Mouse (Mus musculus) hindbrain, embryonic 10.5 days (tissue): ENCODE measurements at regions not wholly inside any gene's neighbourhood (a gene's known extent, or its start where the extent isn't known, plus 50 kb on each side); places are given as distances from the start of the nearest gene placed in this dataset.

ENCODE experiments used
- DNase-seq: peaks from one replicate; pipeline ENCODE4 v3.0.0-alpha.2; 2017; ENCODE audit warnings: low spot score
- H3K27ac ChIP-seq: fragments of 300-500 bp; sonication (generic); 2 replicates; pipeline ENCODE4 v1.5.1; 2016; ENCODE audit warnings: mild to moderate bottlenecking, moderate library complexity
- H3K27me3 ChIP-seq: fragments of 300-500 bp; sonication (generic); 2 replicates; pipeline ENCODE4 v1.6.1; 2016; ENCODE audit warnings: mild to moderate bottlenecking; ENCODE audit not compliant: poor library complexity, insufficient read depth, severe bottlenecking
- H3K36me3 ChIP-seq: fragments of 300-500 bp; sonication (generic); 2 replicates; pipeline ENCODE4 v1.6.1; 2016; ENCODE audit warnings: mild to moderate bottlenecking, moderate library complexity
- H3K4me1 ChIP-seq: fragments of 300-500 bp; sonication (generic); replicated peaks from 2 replicates; pipeline ENCODE4 v1.6.1; 2016; ENCODE audit warnings: mild to moderate bottlenecking
- H3K4me3 ChIP-seq: fragments of 300-500 bp; sonication (generic); 2 replicates; pipeline ENCODE4 v1.5.1; 2016; ENCODE audit warnings: mild to moderate bottlenecking, moderate library complexity
- H3K9me3 ChIP-seq: fragments of 300-500 bp; sonication (generic); 2 replicates; pipeline ENCODE4 v1.6.1; 2016; ENCODE audit warnings: mild to moderate bottlenecking, moderate library complexity
- WGBS: fragments of 180-500 bp; shearing (Covaris S2); methylation state at CpG from one replicate; pipeline ENCODE4 v1.1.7; 2016; 5-methylcytosine and 5-hydroxymethylcytosine counted together

- WGBS, result 50% methylated on average over 8 of the region's 8 CpGs
- DNase-seq, result no peak
- Histone ChIP-seq H3K4me1 (peaks cover 7% of the 10 kb centered on the region; the same call in 1 of the 2 replicates), H3K4me3 (no peak overlapping the region), H3K27me3 (peaks cover 4% of the 10 kb centered on the region; the same call in 1 of the 2 replicates), H3K9me3 (no peaks in the 10 kb centered on the region), H3K36me3 (no peaks in the 10 kb centered on the region), H3K27ac (no peak overlapping the region)
Measured at GRCm38 (mm10) chr7:69827251-69827650, 539.3 kb downstream of the Nr2f2 start.

GRCm38 (mm10) chr7:69820570-69820969 is 546.0 kb downstream of the Nr2f2 start:
- no peak overlapping the region for H3K4me3 ChIP-seq
- no peak overlapping the region for H3K27ac ChIP-seq
- no peaks in the 10 kb centered on the region for H3K36me3 ChIP-seq
- H3K27me3 ChIP-seq, result peaks cover under 1% of the 10 kb centered on the region; the same call in 1 of the 2 replicates
- no peaks in the 10 kb centered on the region for H3K9me3 ChIP-seq
- WGBS, result 78% methylated on average over 2 of the region's 2 CpGs
- DNase-seq, result no peak
- no peaks in the 10 kb centered on the region for H3K4me1 ChIP-seq

- H3K9me3 ChIP-seq, result no peaks in the 10 kb centered on the region
Measured at GRCm38 (mm10) chr7:69812301-69812700, 554.2 kb downstream of the Nr2f2 start.

DNA sequence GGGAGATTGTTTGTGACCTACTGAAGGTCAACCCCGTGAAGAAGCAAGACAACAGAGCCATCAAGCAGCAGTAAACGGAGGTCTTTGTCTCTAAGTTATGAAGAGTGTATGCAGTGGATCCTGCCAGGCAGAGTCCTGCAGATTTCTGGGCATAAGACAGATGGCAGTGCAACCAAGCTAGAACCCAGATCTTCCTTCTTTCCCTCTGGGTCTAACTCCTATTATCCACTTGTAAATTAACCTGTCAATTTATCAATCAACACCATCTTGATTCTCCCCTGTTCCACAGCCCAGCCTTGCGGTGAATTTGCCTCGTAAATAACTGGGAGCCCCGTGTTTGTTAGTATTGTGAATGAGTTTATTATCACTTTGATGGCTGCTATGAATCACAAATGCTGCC is 555.7 kb downstream of the Nr2f2 start:
- peaks cover 22% of the 10 kb centered on the region; the same call in 1 of the 2 replicates for H3K4me1 ChIP-seq
- H3K9me3 ChIP-seq, result no peaks in the 10 kb centered on the region
- DNase-seq, result peak; percentile 48
- no peaks in the 10 kb centered on the region for H3K27me3 ChIP-seq
- peak overlapping the region; percentile 35; the same call in 1 of the 2 replicates for H3K27ac ChIP-seq
- H3K36me3 ChIP-seq, result no peaks in the 10 kb centered on the region
- WGBS, result 16% methylated on average over 5 of the region's 5 CpGs
- no peak overlapping the region for H3K4me3 ChIP-seq

More at GRCm38 (mm10) chr7:69812301-69812700, 554.2 kb downstream of the Nr2f2 start:
- 89% methylated on average over 3 of the region's 3 CpGs for WGBS
- Histone ChIP-seq H3K4me1 (peaks cover 19% of the 10 kb centered on the region; the same call in 1 of the 2 replicates), H3K27me3 (no peaks in the 10 kb centered on the region), H3K36me3 (no peaks in the 10 kb centered on the region), H3K27ac (no peak overlapping the region), H3K4me3 (no peak overlapping the region)
- DNase-seq, result no peak

DNA sequence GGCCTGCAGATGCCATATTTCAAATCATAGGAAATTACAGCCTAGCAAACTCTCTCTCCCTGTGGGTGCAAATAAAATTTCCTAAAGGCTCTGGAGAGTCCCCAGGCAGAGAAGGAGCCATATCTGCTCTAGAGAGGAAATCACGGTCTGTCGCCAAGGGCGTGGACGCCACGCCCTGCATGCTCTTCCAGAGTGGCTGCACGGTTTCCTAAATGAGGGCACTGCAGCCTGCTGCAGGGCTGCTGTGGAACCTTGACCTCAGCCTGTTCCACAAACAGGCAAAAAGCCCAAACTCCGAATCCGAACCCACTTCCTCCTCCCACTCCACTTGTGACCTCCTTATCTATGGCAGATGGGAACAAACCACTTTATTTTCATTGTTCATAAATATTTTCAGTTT is 559.3 kb downstream of the Nr2f2 start:
- Histone ChIP-seq H3K36me3 (no peaks in the 10 kb centered on the region), H3K4me1 (peaks cover 22% of the 10 kb centered on the region; the same call in 1 of the 2 replicates), H3K4me3 (no peak overlapping the region), H3K27ac (peak overlapping the region; percentile 64), H3K9me3 (no peaks in the 10 kb centered on the region), H3K27me3 (no peaks in the 10 kb centered on the region)
- WGBS, result 48% methylated on average over 8 of the region's 8 CpGs
- DNase-seq, result peak; percentile 7

DNA sequence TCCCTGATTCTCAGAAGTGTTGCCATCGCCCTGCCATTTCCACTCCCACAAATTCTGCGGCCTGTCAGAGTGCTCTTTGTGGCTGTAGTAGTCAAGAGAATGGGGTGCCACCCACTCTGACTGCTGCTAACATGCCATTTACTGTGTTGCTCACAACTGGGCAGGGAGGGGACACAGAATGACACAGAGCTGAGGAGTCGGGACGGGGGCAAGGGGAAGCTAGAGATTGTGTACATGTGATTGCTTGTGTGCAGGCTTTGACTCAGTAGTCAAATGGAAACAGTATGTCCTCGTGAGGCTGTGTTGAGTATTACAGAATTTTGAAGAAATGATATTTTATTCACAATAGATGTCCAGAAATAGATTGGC is 595.6 kb downstream of the Nr2f2 start:
- Histone ChIP-seq H3K4me1 (no peaks in the 10 kb centered on the region), H3K9me3 (no peaks in the 10 kb centered on the region), H3K4me3 (no peak overlapping the region), H3K27me3 (peaks cover 91% of the 10 kb centered on the region), H3K36me3 (no peaks in the 10 kb centered on the region), H3K27ac (no peak overlapping the region)
- WGBS, result 76% methylated on average over 5 of the region's 5 CpGs
- DNase-seq, result no peak

GRCm38 (mm10) chr7:69770313-69770979 is 596.1 kb downstream of the Nr2f2 start:
- H3K27ac ChIP-seq, result no peak overlapping the region
- WGBS, result 54% methylated on average over 22 of the region's 22 CpGs
- no peaks in the 10 kb centered on the region for H3K4me1 ChIP-seq
- no peaks in the 10 kb centered on the region for H3K9me3 ChIP-seq
- DNase-seq, result peak; percentile 49
- no peaks in the 10 kb centered on the region for H3K36me3 ChIP-seq
- no peak overlapping the region for H3K4me3 ChIP-seq
- peaks cover 91% of the 10 kb centered on the region for H3K27me3 ChIP-seq

DNA sequence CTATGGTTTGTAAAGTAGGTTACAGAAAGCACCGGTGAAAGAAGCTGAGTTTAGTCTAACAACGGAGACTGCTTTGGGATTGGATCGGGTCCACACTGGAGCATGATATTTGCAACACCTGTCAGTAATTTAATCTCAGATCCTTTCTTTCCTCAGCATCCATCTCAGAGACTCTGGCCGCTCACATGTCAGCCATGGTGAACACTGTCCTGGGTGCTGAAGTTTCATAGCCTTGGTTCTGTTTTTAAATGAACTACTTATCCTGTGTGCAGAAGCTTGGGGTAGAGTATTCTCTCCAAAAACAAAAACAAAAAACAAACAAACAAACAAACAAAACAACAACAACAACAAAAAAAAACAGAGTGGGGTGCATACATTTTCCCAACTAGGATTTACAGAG is 600.1 kb downstream of the Nr2f2 start:
- Histone ChIP-seq H3K4me3 (no peak overlapping the region), H3K4me1 (no peaks in the 10 kb centered on the region), H3K27me3 (peaks cover 61% of the 10 kb centered on the region), H3K27ac (no peak overlapping the region), H3K36me3 (no peaks in the 10 kb centered on the region), H3K9me3 (no peaks in the 10 kb centered on the region)
- 67% methylated on average over 4 of the region's 4 CpGs for WGBS
- no peak for DNase-seq

DNA sequence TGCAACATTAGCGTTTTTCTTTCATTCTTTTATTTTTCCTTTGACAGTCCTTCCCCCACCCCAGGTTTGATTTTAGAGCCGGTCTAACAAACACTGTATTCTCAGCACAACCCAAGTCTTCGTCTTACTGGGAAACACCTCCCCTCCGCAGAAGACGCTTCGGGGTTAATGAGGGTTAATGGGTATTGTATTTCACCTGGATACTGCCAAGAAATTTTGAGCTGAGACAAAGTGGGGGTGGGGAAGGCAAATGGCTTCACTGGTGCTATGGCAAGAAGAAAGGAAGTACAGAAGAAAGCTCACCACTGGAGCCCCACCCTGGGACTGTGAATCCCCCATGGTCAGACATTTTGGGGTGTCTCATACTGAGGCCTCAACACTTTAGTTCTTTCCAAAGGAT is 626.0 kb downstream of the Nr2f2 start:
- H3K4me1 ChIP-seq, result no peaks in the 10 kb centered on the region
- WGBS, result 73% methylated on average over 6 of the region's 6 CpGs
- H3K36me3 ChIP-seq, result no peaks in the 10 kb centered on the region
- no peaks in the 10 kb centered on the region for H3K27me3 ChIP-seq
- no peak for DNase-seq
- no peak overlapping the region for H3K4me3 ChIP-seq
- no peak overlapping the region for H3K27ac ChIP-seq
- H3K9me3 ChIP-seq, result no peaks in the 10 kb centered on the region

GRCm38 (mm10) chr7:69738998-69739397 is 627.5 kb downstream of the Nr2f2 start:
- H3K9me3 ChIP-seq, result no peaks in the 10 kb centered on the region
- no peaks in the 10 kb centered on the region for H3K27me3 ChIP-seq
- H3K4me1 ChIP-seq, result no peaks in the 10 kb centered on the region
- WGBS, result 92% methylated on average over 7 of the region's 7 CpGs
- H3K4me3 ChIP-seq, result no peak overlapping the region
- no peak overlapping the region for H3K27ac ChIP-seq
- no peaks in the 10 kb centered on the region for H3K36me3 ChIP-seq
- DNase-seq, result no peak

GRCm38 (mm10) chr7:69715081-69715480 is 651.5 kb downstream of the Nr2f2 start:
- 90% methylated on average over 5 of the region's 5 CpGs for WGBS
- H3K27me3 ChIP-seq, result no peaks in the 10 kb centered on the region
- H3K9me3 ChIP-seq, result no peaks in the 10 kb centered on the region
- no peaks in the 10 kb centered on the region for H3K4me1 ChIP-seq
- no peak for DNase-seq
- no peak overlapping the region for H3K4me3 ChIP-seq
- no peak overlapping the region for H3K27ac ChIP-seq
- no peaks in the 10 kb centered on the region for H3K36me3 ChIP-seq

- no peaks in the 10 kb centered on the region for H3K27me3 ChIP-seq
- no peak overlapping the region for H3K27ac ChIP-seq
- no peaks in the 10 kb centered on the region for H3K36me3 ChIP-seq
- H3K4me3 ChIP-seq, result no peak overlapping the region
- DNase-seq, result no peak
- no peaks in the 10 kb centered on the region for H3K4me1 ChIP-seq
- no peaks in the 10 kb centered on the region for H3K9me3 ChIP-seq
- WGBS, result 86% methylated on average over 1 of the region's 1 CpGs
Measured at GRCm38 (mm10) chr7:69670211-69670610, 696.3 kb downstream of the Nr2f2 start.

- Histone ChIP-seq H3K27ac (0 out of 2 replicates have a peak overlapping the region, but pooled peaks have one; percentile 12), H3K4me3 (no peak overlapping the region), H3K36me3 (no peaks in the 10 kb centered on the region), H3K4me1 (peaks cover 6% of the 10 kb centered on the region; the same call in 1 of the 2 replicates), H3K27me3 (no peaks in the 10 kb centered on the region), H3K9me3 (no peaks in the 10 kb centered on the region)
- no peak for DNase-seq
- 15% methylated on average over 9 of the region's 9 CpGs for WGBS
Measured at GRCm38 (mm10) chr7:69655583-69655982, 711.0 kb downstream of the Nr2f2 start.
